Mouse (Mus musculus) cerebellum, postnatal 25 days (tissue): ENCODE measurements around the gene Tek.

Source experiments
- DNase-seq, 2 experiments: peaks; one replicate each; pipeline ENCODE4 v3.0.0; 2021; ENCODE audit warnings: mixed read lengths in 2 of 2

The Tek gene

DNA sequence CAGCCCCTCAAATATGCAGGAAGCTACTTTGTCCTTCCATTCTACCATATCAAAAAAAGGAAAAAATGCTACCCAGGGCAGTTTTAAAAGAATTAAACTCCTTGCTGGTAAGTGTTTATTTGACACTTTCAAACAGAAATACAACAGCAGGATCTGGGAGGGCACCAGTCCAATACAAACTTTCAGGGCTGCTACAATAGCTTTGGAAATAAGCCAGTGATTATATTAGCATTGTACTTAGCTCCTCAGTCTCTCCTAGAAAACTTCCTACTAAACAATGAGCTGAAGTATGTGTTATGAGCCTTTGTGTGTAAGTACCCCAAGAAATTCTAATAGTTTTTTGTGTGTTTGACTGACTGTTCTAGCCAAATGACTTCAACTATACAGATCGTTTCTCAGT, 87.8 kb downstream of the Tek start:
- no peak for DNase-seq

GRCm38 (mm10) chr4:94827429-94827828, 88.3 kb downstream of the Tek start:
- DNase-seq = no peak

- DNase-seq = no peak
These were observed 90.9 kb downstream of the Tek start for GRCm38 (mm10) chr4:94829924-94830386.

GRCm38 (mm10) chr4:94837061-94837460, 98.0 kb downstream of the Tek start:
- no peak for DNase-seq

GRCm38 (mm10) chr4:94853301-94853700, 114.2 kb downstream of the Tek start:
- DNase-seq = no peak

DNA sequence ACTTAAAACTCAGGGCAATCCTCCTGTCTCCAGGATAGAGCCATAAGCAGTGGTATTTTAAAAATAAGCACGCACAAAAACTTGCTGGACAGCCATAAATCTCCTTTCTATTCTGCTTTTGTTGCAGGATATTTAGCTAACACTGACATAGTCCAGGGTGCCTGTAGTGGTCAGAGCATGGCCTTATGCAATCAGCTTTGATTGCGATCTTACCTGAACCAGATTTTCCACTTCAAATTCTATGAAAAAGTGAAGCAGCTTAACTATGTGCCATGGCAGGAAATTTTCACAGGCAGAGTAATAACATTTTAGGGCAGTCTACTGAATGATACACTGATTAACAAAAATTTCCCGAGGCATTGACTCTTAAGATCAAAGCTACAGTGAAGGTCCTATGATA, 115.2 kb downstream of the Tek start:
- no peak for DNase-seq

DNA sequence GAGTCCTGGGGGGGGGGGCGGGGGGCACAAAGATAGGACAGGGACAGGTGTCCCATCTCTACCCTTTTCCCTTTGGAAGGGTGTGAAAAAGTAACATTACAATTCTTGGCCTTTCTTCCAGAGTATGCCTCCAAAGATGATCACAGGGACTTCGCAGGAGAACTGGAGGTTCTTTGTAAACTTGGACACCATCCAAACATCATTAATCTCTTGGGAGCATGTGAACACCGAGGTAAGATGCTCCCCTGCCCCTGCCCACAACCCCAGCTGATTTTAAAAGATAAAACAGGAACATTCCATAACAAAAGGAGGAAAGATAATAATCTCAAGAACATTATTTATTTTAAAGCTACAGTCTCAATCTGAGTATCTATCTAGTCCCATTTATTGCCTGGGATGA, 116.1 kb downstream of the Tek start:
- no peak for DNase-seq

DNA sequence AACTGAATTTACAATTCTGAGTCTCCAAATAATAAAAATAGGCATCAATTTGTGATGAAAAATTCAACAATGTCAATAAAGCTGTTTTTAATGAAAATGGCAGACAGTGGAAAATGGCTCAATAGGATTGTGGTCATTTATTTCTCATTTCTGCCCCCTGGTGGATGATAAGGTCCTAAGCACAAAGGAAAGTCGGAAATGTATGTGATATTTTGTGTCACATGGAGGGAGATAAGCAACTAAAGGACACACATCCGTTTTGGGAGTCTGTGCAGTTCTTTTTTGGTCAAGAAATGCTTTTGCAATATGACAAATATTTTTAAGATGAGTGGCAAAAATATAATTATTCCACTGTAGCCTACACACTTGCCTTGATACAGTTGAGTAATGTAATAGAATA, 161.7 kb downstream of the Tek start:
- DNase-seq = no peak

GRCm38 (mm10) chr4:94901780-94902179, 162.7 kb downstream of the Tek start:
- DNase-seq = no peak
